Mouse (Mus musculus) C2C12 (cell line): ENCODE measurements around the gene Gm49396.

Experiments used
- CEBPB ChIP-seq: IDR thresholded peaks from one replicate; pipeline ENCODE4 v1.6.1; 2011; ENCODE audit warnings: low read depth, mild to moderate bottlenecking, control low read depth, moderate library complexity
- CTCF ChIP-seq: IDR thresholded peaks from one replicate; pipeline ENCODE4 v1.5.1; 2011; ENCODE audit not compliant: control insufficient read depth, insufficient read depth, insufficient read length
- MAX ChIP-seq: IDR thresholded peaks from one replicate; pipeline ENCODE4 v1.6.1; 2011; ENCODE audit warnings: mild to moderate bottlenecking, control low read depth
- MYOD1 ChIP-seq: IDR thresholded peaks from one replicate; pipeline ENCODE4 v1.6.1; 2011; ENCODE audit warnings: low read depth; ENCODE audit not compliant: control insufficient read depth, insufficient read length
- MYOG ChIP-seq: IDR thresholded peaks from one replicate; pipeline ENCODE4 v1.6.1; 2011; ENCODE audit not compliant: control insufficient read depth, insufficient read length; ENCODE audit errors: extremely low read depth
- USF1 ChIP-seq: IDR thresholded peaks from one replicate; pipeline ENCODE4 v1.6.1; 2011; ENCODE audit warnings: low read depth, mild to moderate bottlenecking, control low read depth, moderate library complexity

- TF ChIP-seq MAX (no peak), CTCF (no peak), USF1 (no peak), MYOD1 (no peak), CEBPB (no peak), MYOG (no peak)
Observed at GRCm38 (mm10) chr7:30562526-30563116, 523 bp upstream of the Gm49396 start.
